Mouse (Mus musculus) neutrophil, adult 5-6 weeks (primary cell): ENCODE results near the gene Pemt. TPM values are rescaled to one million over a fixed set of nuclear protein-coding genes. Genes with fewer than 3 reads are reported as not detected.

Source experiments
- total RNA-seq: library from RNA; stranded (forward); fragments of 200-1000 nt; gene quantifications from 2 replicates; pipeline ENCODE4 v1.2.3, GENCODE M21; 2017

The Pemt gene
- total RNA-seq, 1 experiment from 2014 or later: not detected

Other genes starting within 250 kb of the Pemt start
- 38.2 and 46.7 TPM in 2 replicates for gene Flcn, start 236.5 kb downstream of the Pemt start, total RNA-seq
- gene Nt5m, start 207.0 kb downstream of the Pemt start, total RNA-seq: 6.1 and 6.2 TPM in 2 replicates
- 77.3 and 105 TPM in 2 replicates for gene Cops3, start 206.7 kb downstream of the Pemt start, total RNA-seq
- gene Med9, start 98.3 kb downstream of the Pemt start, total RNA-seq: 2.8 and 6.1 TPM in 2 replicates
- 0.37 and 0.47 TPM in 2 replicates for gene Rasd1, start 81.5 kb downstream of the Pemt start, total RNA-seq
- 13.4 and 14.9 TPM in 2 replicates for gene Rai1, start 58.5 kb upstream of the Pemt start, total RNA-seq
- gene Srebf1, start 176.1 kb upstream of the Pemt start, total RNA-seq: 30.3 and 32.2 TPM in 2 replicates